Mouse (Mus musculus) liver, postnatal 0 days (tissue): Measurements from ENCODE around the gene Lhx9.

Experiments used
- CTCF ChIP-seq: sonication (generic); IDR thresholded peaks from 2 replicates; pipeline ENCODE4 v1.5.1; 2016; ENCODE audit warnings: antibody characterized with exemption, low read depth
- EP300 ChIP-seq: IDR thresholded peaks from 2 replicates; pipeline ENCODE4 v1.6.1; 2016; ENCODE audit warnings: antibody characterized with exemption, low read depth, mild to moderate bottlenecking

- TF ChIP-seq EP300 (no peak), CTCF (no peak)
Measured at GRCm38 (mm10) chr1:138785856-138786255, 62.5 kb downstream of the Lhx9 start.
